Mouse (Mus musculus): Measurements from ENCODE around the gene Fbln1. TPM values are rescaled to one million over a fixed set of nuclear protein-coding genes. Genes with fewer than 3 reads are reported as not detected.

The Fbln1 gene
- polyA plus RNA-seq, 1 experiment from 2014 or later, result 119 TPM

- no peaks in the 10 kb centered on the region for H3K27me3 ChIP-seq (ENCODE audit: control insufficient read depth, insufficient read depth, low read length)
- ATAC-seq (ENCODE audit: low FRiP score) (no peak), DNase-seq (ENCODE audit: low spot score) (no peak)
- H3K36me3 ChIP-seq (ENCODE audit: control insufficient read depth, insufficient read depth, low read length), result no peaks in the 10 kb centered on the region
- peaks cover 5% of the 10 kb centered on the region; the same call in 1 of the 2 replicates for H3K4me1 ChIP-seq (replicated peaks; ENCODE audit: control insufficient read depth, insufficient read depth, low read length)
- no peak overlapping the region for H3K27ac ChIP-seq (ENCODE audit: low read depth, low read length)
- no peak overlapping the region for H3K9ac ChIP-seq (ENCODE audit: low read depth, low read length)
- H3K9me3 ChIP-seq (ENCODE audit: control insufficient read depth, low read length), result no peaks in the 10 kb centered on the region
- no peak overlapping the region for H3K4me2 ChIP-seq (replicated peaks; ENCODE audit: low read depth, low read length)
- WGBS, result 82% methylated on average over 9 of the region's 9 CpGs
- H3K4me3 ChIP-seq (ENCODE audit: low read depth, low read length), result no peak overlapping the region
These were observed 93.2 kb downstream of the Fbln1 start for GRCm38 (mm10) chr15:85298946-85299345.

- Histone ChIP-seq H3K27ac (ENCODE audit: low read depth, low read length) (no peak overlapping the region), H3K4me3 (ENCODE audit: low read depth, low read length) (no peak overlapping the region), H3K9me3 (ENCODE audit: control insufficient read depth, low read length) (no peaks in the 10 kb centered on the region), H3K36me3 (ENCODE audit: control insufficient read depth, insufficient read depth, low read length) (no peaks in the 10 kb centered on the region), H3K4me1 (replicated peaks; ENCODE audit: control insufficient read depth, insufficient read depth, low read length) (peaks cover 6% of the 10 kb centered on the region), H3K27me3 (ENCODE audit: control insufficient read depth, insufficient read depth, low read length) (no peaks in the 10 kb centered on the region), H3K9ac (ENCODE audit: low read depth, low read length) (no peak overlapping the region), H3K4me2 (replicated peaks; ENCODE audit: low read depth, low read length) (no peak overlapping the region)
- ATAC-seq (ENCODE audit: low FRiP score), result no peak
- DNase-seq (ENCODE audit: low spot score), result no peak
- 53% methylated on average over 4 of the region's 4 CpGs for WGBS
These were observed 97.5 kb downstream of the Fbln1 start for GRCm38 (mm10) chr15:85303241-85303640.

- ATAC-seq (ENCODE audit: low FRiP score) (no peak), DNase-seq (ENCODE audit: low spot score) (no peak)
- 91% methylated on average over 4 of the region's 4 CpGs for WGBS
These were observed 98.2 kb downstream of the Fbln1 start for GRCm38 (mm10) chr15:85303976-85304375.

GRCm38 (mm10) chr15:85307061-85307660, 101.4 kb downstream of the Fbln1 start:
- no peak overlapping the region for H3K4me2 ChIP-seq (replicated peaks; ENCODE audit: low read depth, low read length)
- H3K4me3 ChIP-seq (ENCODE audit: low read depth, low read length), result no peak overlapping the region
- no peak overlapping the region for H3K9ac ChIP-seq (ENCODE audit: low read depth, low read length)
- peaks cover 3% of the 10 kb centered on the region for H3K4me1 ChIP-seq (replicated peaks; ENCODE audit: control insufficient read depth, insufficient read depth, low read length)
- no peak overlapping the region for H3K27ac ChIP-seq (ENCODE audit: low read depth, low read length)
- no peaks in the 10 kb centered on the region for H3K27me3 ChIP-seq (ENCODE audit: control insufficient read depth, insufficient read depth, low read length)
- WGBS, result 95% methylated on average over 2 of the region's 2 CpGs
- no peak for DNase-seq (ENCODE audit: low spot score)
- no peaks in the 10 kb centered on the region for H3K36me3 ChIP-seq (ENCODE audit: control insufficient read depth, insufficient read depth, low read length)
- no peaks in the 10 kb centered on the region for H3K9me3 ChIP-seq (ENCODE audit: control insufficient read depth, low read length)
- ATAC-seq (ENCODE audit: low FRiP score), result no peak

More at GRCm38 (mm10) chr15:85303976-85304375, 98.2 kb downstream of the Fbln1 start:
- Histone ChIP-seq H3K27ac (ENCODE audit: low read depth, low read length) (no peak overlapping the region), H3K4me2 (replicated peaks; ENCODE audit: low read depth, low read length) (no peak overlapping the region), H3K9me3 (ENCODE audit: control insufficient read depth, low read length) (no peaks in the 10 kb centered on the region), H3K27me3 (ENCODE audit: control insufficient read depth, insufficient read depth, low read length) (no peaks in the 10 kb centered on the region), H3K4me3 (ENCODE audit: low read depth, low read length) (no peak overlapping the region), H3K36me3 (ENCODE audit: control insufficient read depth, insufficient read depth, low read length) (no peaks in the 10 kb centered on the region), H3K9ac (ENCODE audit: low read depth, low read length) (no peak overlapping the region), H3K4me1 (replicated peaks; ENCODE audit: control insufficient read depth, insufficient read depth, low read length) (peaks cover 3% of the 10 kb centered on the region)

- Histone ChIP-seq H3K36me3 (ENCODE audit: control insufficient read depth, insufficient read depth, low read length) (no peaks in the 10 kb centered on the region), H3K4me1 (replicated peaks; ENCODE audit: control insufficient read depth, insufficient read depth, low read length) (peaks cover 1% of the 10 kb centered on the region), H3K9me3 (ENCODE audit: control insufficient read depth, low read length) (no peaks in the 10 kb centered on the region), H3K4me2 (replicated peaks; ENCODE audit: low read depth, low read length) (no peak overlapping the region), H3K27me3 (ENCODE audit: control insufficient read depth, insufficient read depth, low read length) (no peaks in the 10 kb centered on the region), H3K27ac (ENCODE audit: low read depth, low read length) (no peak overlapping the region), H3K9ac (ENCODE audit: low read depth, low read length) (no peak overlapping the region), H3K4me3 (ENCODE audit: low read depth, low read length) (no peak overlapping the region)
- no peak for DNase-seq (ENCODE audit: low spot score)
- no peak for ATAC-seq (ENCODE audit: low FRiP score)
- 69% methylated on average over 10 of the region's 10 CpGs for WGBS
These were observed 105.4 kb downstream of the Fbln1 start for GRCm38 (mm10) chr15:85311058-85311657.

GRCm38 (mm10) chr15:85315378-85316025, 109.8 kb downstream of the Fbln1 start:
- Histone ChIP-seq H3K27ac (ENCODE audit: low read depth, low read length) (no peak overlapping the region), H3K9me3 (ENCODE audit: control insufficient read depth, low read length) (no peaks in the 10 kb centered on the region), H3K4me1 (replicated peaks; ENCODE audit: control insufficient read depth, insufficient read depth, low read length) (no peaks in the 10 kb centered on the region), H3K4me3 (ENCODE audit: low read depth, low read length) (no peak overlapping the region), H3K36me3 (ENCODE audit: control insufficient read depth, insufficient read depth, low read length) (no peaks in the 10 kb centered on the region), H3K27me3 (ENCODE audit: control insufficient read depth, insufficient read depth, low read length) (no peaks in the 10 kb centered on the region), H3K4me2 (replicated peaks; ENCODE audit: low read depth, low read length) (no peak overlapping the region), H3K9ac (ENCODE audit: low read depth, low read length) (no peak overlapping the region)
- WGBS, result 43% methylated on average over 12 of the region's 13 CpGs
- peak; percentile 84 for DNase-seq (ENCODE audit: low spot score)
- peak; percentile 66; the same call in 1 of the 2 replicates for ATAC-seq (ENCODE audit: low FRiP score)

- Histone ChIP-seq H3K9me3 (ENCODE audit: control insufficient read depth, low read length) (no peaks in the 10 kb centered on the region), H3K9ac (ENCODE audit: low read depth, low read length) (no peak overlapping the region), H3K27ac (ENCODE audit: low read depth, low read length) (no peak overlapping the region), H3K4me3 (ENCODE audit: low read depth, low read length) (no peak overlapping the region), H3K4me2 (replicated peaks; ENCODE audit: low read depth, low read length) (no peak overlapping the region), H3K36me3 (ENCODE audit: control insufficient read depth, insufficient read depth, low read length) (no peaks in the 10 kb centered on the region), H3K4me1 (replicated peaks; ENCODE audit: control insufficient read depth, insufficient read depth, low read length) (no peaks in the 10 kb centered on the region), H3K27me3 (ENCODE audit: control insufficient read depth, insufficient read depth, low read length) (no peaks in the 10 kb centered on the region)
- WGBS, result 60% methylated on average over 14 of the region's 14 CpGs
- DNase-seq (ENCODE audit: low spot score) (no peak), ATAC-seq (ENCODE audit: low FRiP score) (no peak)
These were observed 110.8 kb downstream of the Fbln1 start for GRCm38 (mm10) chr15:85316342-85317140.

GRCm38 (mm10) chr15:85319924-85320668, 114.3 kb downstream of the Fbln1 start:
- no peaks in the 10 kb centered on the region for H3K4me1 ChIP-seq (replicated peaks; ENCODE audit: control insufficient read depth, insufficient read depth, low read length)
- no peaks in the 10 kb centered on the region for H3K27me3 ChIP-seq (ENCODE audit: control insufficient read depth, insufficient read depth, low read length)
- no peaks in the 10 kb centered on the region for H3K36me3 ChIP-seq (ENCODE audit: control insufficient read depth, insufficient read depth, low read length)
- H3K9ac ChIP-seq (ENCODE audit: low read depth, low read length), result no peak overlapping the region
- H3K9me3 ChIP-seq (ENCODE audit: control insufficient read depth, low read length), result no peaks in the 10 kb centered on the region
- no peak overlapping the region for H3K4me3 ChIP-seq (ENCODE audit: low read depth, low read length)
- H3K4me2 ChIP-seq (replicated peaks; ENCODE audit: low read depth, low read length), result no peak overlapping the region
- no peak for DNase-seq (ENCODE audit: low spot score)
- H3K27ac ChIP-seq (ENCODE audit: low read depth, low read length), result no peak overlapping the region
- 81% methylated on average over 11 of the region's 11 CpGs for WGBS
- no peak for ATAC-seq (ENCODE audit: low FRiP score)

Measured in hindbrain, embryonic 11.5 days (tissue).